Mouse (Mus musculus) retina, adult 2 months (tissue): ENCODE data around the gene Calr4.
A peak's percentile ranks its signal among the peaks of the same experiment; 100 is the strongest.

Source experiments
- DNase-seq: peaks from one replicate; pipeline ENCODE4 v3.0.0-alpha.2; 2012; ENCODE audit warnings: low read depth, low spot score

Calr4 gene

GRCm38 (mm10) chr4:109236186-109236879 lies 2.0 kb downstream of the Calr4 start:
- no peak for DNase-seq

GRCm38 (mm10) chr4:109238428-109239268 lies 4.4 kb downstream of the Calr4 start:
- DNase-seq = no peak

- DNase-seq = no peak
These were observed 6.9 kb downstream of the Calr4 start for GRCm38 (mm10) chr4:109241221-109241620.

GRCm38 (mm10) chr4:109241934-109242333 lies 7.6 kb downstream of the Calr4 start:
- peak; percentile 13 for DNase-seq

GRCm38 (mm10) chr4:109244506-109244905 lies 10.2 kb downstream of the Calr4 start:
- DNase-seq = no peak

- no peak for DNase-seq
These were observed 10.8 kb downstream of the Calr4 start for GRCm38 (mm10) chr4:109245016-109245620.

GRCm38 (mm10) chr4:109251605-109252004 lies 17.3 kb downstream of the Calr4 start:
- peak; percentile 9 for DNase-seq

- DNase-seq = no peak
These were observed 17.9 kb downstream of the Calr4 start for GRCm38 (mm10) chr4:109252199-109252598.

- DNase-seq = no peak
These were observed 19.4 kb downstream of the Calr4 start for GRCm38 (mm10) chr4:109253664-109254151.

- DNase-seq = no peak
These were observed 20.2 kb downstream of the Calr4 start for GRCm38 (mm10) chr4:109254511-109254910.

GRCm38 (mm10) chr4:109255321-109255720 lies 21.0 kb downstream of the Calr4 start:
- no peak for DNase-seq

- no peak for DNase-seq
These were observed 21.6 kb downstream of the Calr4 start for GRCm38 (mm10) chr4:109255727-109256417.

- DNase-seq = no peak
These were observed 22.5 kb downstream of the Calr4 start for GRCm38 (mm10) chr4:109256791-109257190.

- no peak for DNase-seq
These were observed 23.4 kb downstream of the Calr4 start for GRCm38 (mm10) chr4:109257639-109258038.

GRCm38 (mm10) chr4:109262068-109262467 lies 27.8 kb downstream of the Calr4 start:
- DNase-seq = no peak

GRCm38 (mm10) chr4:109266056-109266455 lies 31.8 kb downstream of the Calr4 start:
- DNase-seq = no peak

- DNase-seq = no peak
These were observed 32.5 kb downstream of the Calr4 start for GRCm38 (mm10) chr4:109266744-109267143.

- no peak for DNase-seq
These were observed 33.2 kb downstream of the Calr4 start for GRCm38 (mm10) chr4:109267452-109267851.

GRCm38 (mm10) chr4:109268903-109269302 lies 34.6 kb downstream of the Calr4 start:
- no peak for DNase-seq

GRCm38 (mm10) chr4:109271803-109272202 lies 37.5 kb downstream of the Calr4 start:
- DNase-seq = no peak

- no peak for DNase-seq
These were observed 39.4 kb downstream of the Calr4 start for GRCm38 (mm10) chr4:109273586-109274240.
